Mouse (Mus musculus) midbrain, embryonic 12.5 days (tissue): ENCODE results near the gene Clec2l. TPM values are rescaled to one million over a fixed set of nuclear protein-coding genes. Genes with fewer than 3 reads are reported as not detected.

Experiments
- ATAC-seq: fragments of 200-750 bp; cut with Nextera tagmentation; 2 replicates; pipeline ENCODE4 v1.8.0; 2017; ENCODE audit warnings: low read depth, moderate TSS enrichment, moderate library complexity; ENCODE audit not compliant: low FRiP score
- H3K27ac ChIP-seq: fragments of 300-500 bp; sonication (generic); replicated peaks from 2 replicates; pipeline ENCODE4 v1.5.1; 2016; ENCODE audit warnings: mild to moderate bottlenecking
- H3K27me3 ChIP-seq: fragments of 300-500 bp; sonication (generic); 2 replicates; pipeline ENCODE4 v1.6.1; 2016; ENCODE audit warnings: mild to moderate bottlenecking
- H3K36me3 ChIP-seq: fragments of 300-500 bp; sonication (generic); 2 replicates; pipeline ENCODE4 v1.6.1; 2016
- H3K4me1 ChIP-seq: fragments of 300-500 bp; sonication (generic); 2 replicates; pipeline ENCODE4 v1.6.1; 2016
- H3K4me2 ChIP-seq: fragments of 300-500 bp; sonication (generic); replicated peaks from 2 replicates; pipeline ENCODE4 v1.6.1; 2016; ENCODE audit warnings: mild to moderate bottlenecking, moderate library complexity
- H3K4me3 ChIP-seq: fragments of 300-500 bp; sonication (generic); 2 replicates; pipeline ENCODE4 v1.5.1; 2016; ENCODE audit warnings: mild to moderate bottlenecking
- H3K9ac ChIP-seq: fragments of 300-500 bp; sonication (generic); replicated peaks from 2 replicates; pipeline ENCODE4 v1.6.1; 2016; ENCODE audit warnings: mild to moderate bottlenecking, moderate library complexity
- H3K9me3 ChIP-seq: fragments of 300-500 bp; sonication (generic); 2 replicates; pipeline ENCODE4 v1.6.1; 2016; ENCODE audit warnings: mild to moderate bottlenecking
- WGBS: fragments of 180-500 bp; shearing (Covaris S2); methylation state at CpG from one replicate; pipeline ENCODE4 v1.1.7; 2016; 5-methylcytosine and 5-hydroxymethylcytosine counted together
- polyA plus RNA-seq: library from polyadenylated mRNA; unstranded; fragments of >200 nt; fragmentation: Nextera tagmentation; extraction: Ambion mirVana; gene quantifications from 2 replicates; pipeline ENCODE4 v1.2.1, GENCODE M21; 2016

Gene Clec2l
- 2.0 and 2.5 TPM in 2 replicates for polyA plus RNA-seq

DNA sequence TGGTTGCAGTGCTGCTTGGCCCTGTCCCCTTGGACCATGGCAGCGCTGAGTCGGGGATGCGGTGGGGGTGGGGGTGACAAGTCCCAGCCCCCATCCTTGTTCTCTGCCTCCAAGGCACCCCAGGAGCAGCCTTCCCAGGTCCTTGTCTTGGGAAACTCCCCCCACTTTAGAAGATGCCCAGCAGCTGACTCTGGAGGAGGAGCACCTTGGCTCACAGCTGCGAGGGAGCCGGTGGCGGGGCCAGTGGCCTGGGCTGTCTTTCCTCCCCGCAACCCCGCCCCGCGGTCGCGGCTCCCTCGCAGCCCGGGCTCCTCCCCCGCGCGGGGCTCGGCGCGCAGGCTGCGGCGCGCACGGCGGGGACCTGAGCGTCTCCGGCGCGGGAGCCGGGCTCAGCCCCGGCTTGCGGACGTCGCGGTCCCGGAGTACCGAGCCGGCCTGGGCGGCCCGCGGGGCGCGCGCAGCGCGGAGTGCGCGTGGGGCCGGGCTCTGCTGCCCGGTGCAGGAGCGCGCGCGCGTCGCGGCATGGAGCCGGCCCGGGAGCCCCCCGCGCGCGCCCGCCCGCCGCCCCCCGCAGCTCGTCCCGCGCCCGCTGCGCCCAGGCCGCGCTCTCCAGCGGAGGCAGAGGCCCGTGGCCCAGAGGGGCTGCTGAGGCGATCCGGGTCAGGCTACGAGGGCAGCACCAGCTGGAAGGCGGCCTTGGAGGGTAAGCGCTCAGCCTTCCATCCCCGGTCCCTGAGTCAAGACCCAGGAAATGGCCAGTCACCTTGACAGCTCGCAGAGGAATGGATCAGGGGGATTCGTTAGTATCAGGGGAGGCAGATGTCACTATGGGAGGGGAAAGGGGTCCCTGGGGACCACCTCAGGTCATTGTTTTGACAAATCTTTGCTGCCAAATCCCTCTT, at the start of gene Clec2l:
Gene Clec2l (plus strand): TSS at position 356 of the 902 bp plus-strand sequence.
- H3K4me1 ChIP-seq, result peaks cover 8% of the 10 kb centered on the region; the same call in 1 of the 2 replicates
- peak; percentile 84 for ATAC-seq
- WGBS, result under 1% methylated on average over 63 of the region's 84 CpGs
- H3K36me3 ChIP-seq, result no peaks in the 10 kb centered on the region
- peaks cover 46% of the 10 kb centered on the region for H3K27me3 ChIP-seq
- peak within 1 kb of the TSS; percentile 42 for H3K27ac ChIP-seq
- H3K9ac ChIP-seq, result peak within 1 kb of the TSS; percentile 49
- peak within 1 kb of the TSS; percentile 66 for H3K4me3 ChIP-seq
- H3K9me3 ChIP-seq, result no peaks in the 10 kb centered on the region
- H3K4me2 ChIP-seq, result peak within 1 kb of the TSS; percentile 74

DNA sequence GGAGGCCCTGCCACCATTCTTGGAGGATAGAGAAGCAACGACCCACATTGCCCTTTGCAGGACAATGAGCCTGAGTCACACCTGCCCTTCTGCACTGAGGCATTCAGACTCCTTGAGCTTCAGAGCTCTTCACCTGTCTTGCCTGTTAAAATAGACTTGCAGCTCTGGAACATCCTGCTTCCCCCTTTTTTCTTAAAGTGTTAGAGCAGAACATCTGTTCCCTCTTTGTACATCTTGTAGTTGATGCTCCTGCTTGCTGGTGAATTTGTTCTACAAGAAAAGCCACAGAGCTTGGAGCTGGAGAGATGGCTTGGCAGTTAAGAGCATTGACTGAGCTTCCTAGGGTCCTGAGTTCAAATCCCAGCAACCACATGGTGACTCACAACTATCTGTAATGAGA, 40.5 kb upstream of the Clec2l start:
- no peaks in the 10 kb centered on the region for H3K4me1 ChIP-seq

DNA sequence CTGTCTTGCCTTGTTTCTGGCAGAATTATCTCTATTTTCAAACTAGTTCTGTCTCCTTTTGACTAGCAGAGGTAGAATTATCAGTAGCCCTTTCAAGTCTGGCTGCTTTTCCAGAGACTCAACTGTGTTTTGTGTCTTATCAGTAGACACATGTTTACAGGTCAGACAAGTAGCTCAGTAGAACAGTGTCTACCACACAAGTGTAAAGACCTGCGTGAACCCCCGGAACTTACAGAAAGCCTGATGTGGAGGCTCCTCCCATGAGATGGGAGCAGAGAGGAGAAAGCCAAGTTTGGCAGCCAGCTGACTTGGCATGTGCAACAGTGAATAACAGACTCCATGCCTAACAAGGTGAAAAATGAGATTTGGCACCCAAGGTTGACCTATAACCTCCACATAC, 39.4 kb upstream of the Clec2l start:
- Histone ChIP-seq H3K27ac (no peak overlapping the region), H3K36me3 (peaks cover 24% of the 10 kb centered on the region), H3K9ac (no peak overlapping the region), H3K4me2 (no peak overlapping the region), H3K4me3 (no peak overlapping the region), H3K4me1 (no peaks in the 10 kb centered on the region), H3K9me3 (no peaks in the 10 kb centered on the region), H3K27me3 (no peaks in the 10 kb centered on the region)
- WGBS, result 93% methylated on average over 2 of the region's 2 CpGs
- ATAC-seq, result no peak

More for the DNA sequence above, 40.5 kb upstream of the Clec2l start:
- peaks cover 4% of the 10 kb centered on the region; the same call in 1 of the 2 replicates for H3K9me3 ChIP-seq
- no peak overlapping the region for H3K4me2 ChIP-seq
- H3K27ac ChIP-seq, result no peak overlapping the region
- ATAC-seq, result no peak
- H3K4me3 ChIP-seq, result no peak overlapping the region
- no peaks in the 10 kb centered on the region for H3K27me3 ChIP-seq
- 85% methylated on average over 1 of the region's 1 CpGs for WGBS
- H3K9ac ChIP-seq, result no peak overlapping the region
- peaks cover 34% of the 10 kb centered on the region for H3K36me3 ChIP-seq

DNA sequence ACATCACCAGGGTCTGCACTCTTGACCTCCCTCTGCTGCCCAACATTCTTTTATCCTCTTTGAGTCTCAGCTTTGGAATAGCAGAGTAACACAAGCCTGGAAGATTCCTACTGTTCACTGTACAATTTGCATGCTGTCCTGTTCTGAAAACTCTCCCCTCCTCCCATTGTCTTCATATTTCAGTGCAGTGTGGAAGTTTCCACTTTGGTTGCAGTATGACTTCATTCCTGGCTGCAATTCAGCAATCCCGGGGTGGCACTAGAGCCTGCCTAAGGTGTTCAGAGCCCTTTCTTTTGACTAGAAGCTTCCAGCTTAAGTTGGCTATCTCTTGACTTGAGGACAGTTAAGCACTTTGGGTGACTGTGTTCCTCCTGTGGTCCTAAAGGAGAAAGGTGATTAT, 38.4 kb upstream of the Clec2l start:
- no peaks in the 10 kb centered on the region for H3K27me3 ChIP-seq
- 76% methylated on average over 1 of the region's 1 CpGs for WGBS

DNA sequence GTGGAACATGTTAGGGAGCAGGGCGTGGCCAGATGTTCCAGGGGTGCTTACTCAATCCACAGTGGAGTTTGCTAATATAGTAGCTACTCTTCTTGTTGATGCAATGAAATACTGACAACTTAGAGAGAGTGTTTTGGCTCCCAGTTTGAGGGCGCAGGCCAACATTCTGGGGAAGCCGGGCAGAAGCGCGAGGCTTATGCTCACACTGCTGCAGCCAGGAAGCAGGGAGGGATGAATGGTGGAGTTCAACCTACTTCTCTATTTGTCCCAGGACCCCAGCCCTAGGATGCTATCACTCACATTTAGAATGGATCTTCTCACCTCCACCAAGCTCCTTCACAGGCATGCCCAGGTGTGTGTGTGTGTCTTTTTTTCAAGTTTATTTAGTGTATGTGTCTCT, 36.8 kb upstream of the Clec2l start:
- ATAC-seq, result no peak
- no peaks in the 10 kb centered on the region for H3K4me1 ChIP-seq
- no peak overlapping the region for H3K4me3 ChIP-seq
- H3K4me2 ChIP-seq, result no peak overlapping the region
- H3K9me3 ChIP-seq, result no peaks in the 10 kb centered on the region
- H3K36me3 ChIP-seq, result peaks cover 7% of the 10 kb centered on the region; the same call in 1 of the 2 replicates
- WGBS, result 95% methylated on average over 5 of the region's 5 CpGs
- H3K27ac ChIP-seq, result no peak overlapping the region
- no peaks in the 10 kb centered on the region for H3K27me3 ChIP-seq
- no peak overlapping the region for H3K9ac ChIP-seq

More for the DNA sequence above, 38.4 kb upstream of the Clec2l start:
- Histone ChIP-seq H3K27ac (no peak overlapping the region), H3K9me3 (no peaks in the 10 kb centered on the region), H3K4me3 (no peak overlapping the region), H3K4me1 (no peaks in the 10 kb centered on the region), H3K36me3 (peaks cover 14% of the 10 kb centered on the region), H3K4me2 (no peak overlapping the region), H3K9ac (no peak overlapping the region)
- no peak for ATAC-seq

DNA sequence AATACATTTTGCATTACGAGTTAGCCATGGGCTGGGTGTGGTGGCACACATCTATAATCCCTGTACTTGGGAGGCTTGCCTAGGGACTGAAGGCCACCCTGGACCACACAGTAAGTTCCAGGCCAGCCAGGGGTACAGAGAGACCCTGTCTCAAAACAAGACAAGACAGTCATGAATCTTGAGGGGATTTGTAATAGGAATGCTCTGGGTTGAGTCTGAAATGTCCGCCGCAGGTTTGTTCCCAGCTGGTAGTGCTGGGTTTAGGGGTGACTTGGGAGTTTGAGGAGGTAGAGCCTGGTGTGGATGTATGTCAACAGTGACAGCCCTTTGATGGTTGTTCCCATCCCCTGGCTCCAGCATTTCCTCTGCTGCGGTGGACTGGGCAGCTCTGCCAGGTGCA, 35.8 kb upstream of the Clec2l start:
- Histone ChIP-seq H3K9me3 (no peaks in the 10 kb centered on the region), H3K9ac (no peak overlapping the region), H3K36me3 (peaks cover 7% of the 10 kb centered on the region; the same call in 1 of the 2 replicates), H3K27ac (no peak overlapping the region), H3K4me3 (no peak overlapping the region), H3K27me3 (no peaks in the 10 kb centered on the region), H3K4me1 (no peaks in the 10 kb centered on the region), H3K4me2 (no peak overlapping the region)
- no peak for ATAC-seq
- WGBS, result 95% methylated on average over 4 of the region's 4 CpGs

DNA sequence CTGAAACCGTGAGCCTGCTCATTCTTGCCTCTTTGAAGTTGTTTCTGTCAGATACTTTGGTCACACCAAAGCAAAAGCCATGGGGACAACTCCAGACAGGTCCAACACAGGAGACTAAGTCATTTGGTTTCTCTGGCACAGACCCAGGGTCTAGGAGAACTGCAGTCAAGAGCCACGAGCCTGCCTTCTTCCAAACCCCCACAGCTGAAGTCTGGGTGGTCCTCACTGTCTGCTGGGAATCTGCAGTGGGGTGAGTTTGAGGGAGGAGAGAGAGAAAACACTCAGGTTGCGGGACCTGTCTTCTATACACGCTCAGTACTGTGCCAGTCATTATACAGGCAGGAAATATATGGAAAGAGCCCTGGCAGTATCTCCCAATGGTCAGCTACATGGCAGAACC, 35.4 kb upstream of the Clec2l start:
- no peak overlapping the region for H3K4me2 ChIP-seq
- no peak overlapping the region for H3K4me3 ChIP-seq
- H3K27me3 ChIP-seq, result no peaks in the 10 kb centered on the region
- no peaks in the 10 kb centered on the region for H3K9me3 ChIP-seq
- no peaks in the 10 kb centered on the region for H3K4me1 ChIP-seq
- no peak overlapping the region for H3K9ac ChIP-seq
- peaks cover 7% of the 10 kb centered on the region; the same call in 1 of the 2 replicates for H3K36me3 ChIP-seq
- no peak for ATAC-seq
- H3K27ac ChIP-seq, result no peak overlapping the region
- WGBS, result 92% methylated on average over 4 of the region's 4 CpGs

DNA sequence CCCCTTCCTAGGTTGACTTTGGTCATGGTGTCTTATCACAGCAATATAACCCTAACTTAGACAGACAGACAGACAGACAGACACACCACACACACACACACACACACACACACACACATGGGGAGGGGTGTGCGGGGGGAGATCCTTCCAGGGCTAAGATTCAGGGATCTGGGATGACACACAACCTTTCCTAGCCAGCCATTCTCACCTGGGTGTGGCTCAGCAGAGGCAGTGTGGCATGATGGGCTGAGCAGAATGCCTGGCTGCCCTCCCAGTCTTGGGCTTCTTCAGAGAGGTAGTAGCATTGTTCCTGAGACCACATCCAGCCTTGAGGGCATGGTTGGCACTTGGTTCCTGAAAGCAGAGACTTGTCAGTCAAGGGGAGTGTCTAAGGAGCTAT, 33.3 kb upstream of the Clec2l start:
- Histone ChIP-seq H3K4me1 (no peaks in the 10 kb centered on the region), H3K27ac (no peak overlapping the region), H3K36me3 (no peaks in the 10 kb centered on the region), H3K4me3 (no peak overlapping the region), H3K27me3 (peaks cover 19% of the 10 kb centered on the region), H3K9ac (no peak overlapping the region), H3K4me2 (no peak overlapping the region), H3K9me3 (no peaks in the 10 kb centered on the region)
- 82% methylated on average over 1 of the region's 1 CpGs for WGBS
- ATAC-seq, result no peak

DNA sequence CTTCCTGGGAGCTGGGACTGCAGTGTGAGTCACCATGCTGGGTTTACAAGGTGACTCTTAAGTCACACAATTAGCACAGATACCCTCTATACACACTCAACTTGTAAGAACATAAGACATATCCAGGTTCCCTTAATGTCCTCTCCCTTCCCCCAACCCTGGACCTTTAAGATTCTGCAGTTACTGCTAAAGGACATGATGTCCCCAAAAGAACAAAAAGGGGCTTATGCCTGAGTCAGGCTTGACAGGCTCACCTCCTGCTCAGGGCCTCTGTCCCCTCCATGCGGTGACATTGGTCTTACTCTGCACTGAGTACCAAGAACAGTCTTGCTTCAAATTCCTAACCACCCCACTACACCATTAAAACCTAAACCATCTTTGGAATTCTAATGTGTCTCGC, 30.0 kb upstream of the Clec2l start:
- Histone ChIP-seq H3K4me3 (no peak overlapping the region), H3K27me3 (peaks cover 52% of the 10 kb centered on the region), H3K36me3 (no peaks in the 10 kb centered on the region), H3K9ac (no peak overlapping the region), H3K27ac (no peak overlapping the region), H3K9me3 (no peaks in the 10 kb centered on the region), H3K4me2 (no peak overlapping the region), H3K4me1 (peaks cover 18% of the 10 kb centered on the region)
- WGBS, result 90% methylated on average over 2 of the region's 2 CpGs
- ATAC-seq, result no peak

DNA sequence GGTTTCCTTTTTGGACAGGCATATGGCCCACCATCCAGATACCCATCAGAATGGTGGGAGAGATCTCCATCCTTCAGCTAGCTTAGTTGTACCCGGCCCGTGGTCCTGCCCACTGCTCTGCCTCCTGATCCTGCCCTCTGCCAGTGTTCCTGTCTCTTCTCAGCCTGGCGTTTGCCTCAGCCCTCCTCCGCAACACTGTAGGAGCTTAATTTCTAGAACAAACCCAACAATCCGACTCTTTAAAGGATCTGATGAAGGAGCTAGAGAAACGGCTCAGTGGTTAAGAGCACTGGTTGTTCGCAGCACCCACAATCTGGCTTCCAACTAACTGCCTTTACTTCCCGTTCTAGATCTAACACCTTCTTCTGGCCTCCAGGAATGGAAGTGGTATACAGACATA, 28.4 kb upstream of the Clec2l start:
- no peaks in the 10 kb centered on the region for H3K36me3 ChIP-seq
- no peak overlapping the region for H3K4me3 ChIP-seq
- no peak overlapping the region for H3K4me2 ChIP-seq
- WGBS, result 79% methylated on average over 8 of the region's 8 CpGs
- peaks cover 66% of the 10 kb centered on the region for H3K27me3 ChIP-seq
- no peaks in the 10 kb centered on the region for H3K9me3 ChIP-seq
- H3K9ac ChIP-seq, result no peak overlapping the region
- ATAC-seq, result no peak
- peaks cover 18% of the 10 kb centered on the region for H3K4me1 ChIP-seq
- H3K27ac ChIP-seq, result no peak overlapping the region

DNA sequence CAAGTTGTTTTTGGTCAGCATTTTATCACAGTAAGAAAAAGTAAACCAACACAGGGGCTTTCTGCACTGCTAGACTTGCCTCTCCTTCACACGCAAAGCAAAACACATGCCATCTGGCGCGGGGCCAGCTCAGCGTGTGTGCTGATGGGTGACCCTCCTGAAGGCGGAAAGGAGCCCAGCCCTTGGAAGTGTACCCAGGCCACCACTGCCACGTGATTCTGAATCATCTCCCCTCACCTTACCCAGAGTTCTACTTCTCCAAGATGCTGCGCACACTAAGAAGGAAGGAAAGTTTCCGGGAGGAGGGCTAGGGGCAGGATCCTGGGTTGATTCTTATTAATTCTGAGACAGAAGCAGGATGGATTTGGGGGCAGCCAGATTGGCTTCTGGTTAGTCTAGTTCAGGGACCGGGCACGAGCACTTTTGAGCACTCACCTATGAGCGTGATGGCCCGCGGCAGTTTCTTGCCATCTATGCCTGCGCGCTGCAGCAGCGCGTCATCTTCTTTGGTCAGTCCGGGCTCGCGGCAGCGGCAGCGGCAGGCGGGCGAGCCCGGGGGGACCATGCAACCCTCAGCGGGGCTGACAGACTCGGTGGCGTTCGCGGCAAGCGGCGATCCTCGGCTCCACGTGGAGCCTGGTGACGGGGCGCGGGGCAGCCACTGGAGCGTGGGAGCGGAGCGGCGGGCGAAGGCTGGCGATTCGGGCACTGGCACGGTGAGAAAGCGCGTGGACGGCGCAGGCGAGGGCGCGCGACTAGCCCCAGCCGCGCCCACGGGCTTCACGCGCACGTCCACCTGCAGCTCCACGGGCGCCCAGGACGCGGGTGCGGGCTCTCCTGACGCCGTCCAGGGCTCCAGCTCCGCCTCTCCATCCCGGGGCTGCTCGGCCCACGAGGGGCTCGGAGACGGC, 26.7 kb upstream of the Clec2l start:
- 3% methylated on average over 71 of the region's 72 CpGs for WGBS

More for the DNA sequence above, 26.7 kb upstream of the Clec2l start:
- Histone ChIP-seq H3K9ac (peak overlapping the region; percentile 58), H3K9me3 (no peaks in the 10 kb centered on the region), H3K4me1 (peaks cover 18% of the 10 kb centered on the region), H3K27ac (no peak overlapping the region), H3K27me3 (peaks cover 83% of the 10 kb centered on the region), H3K4me3 (peak overlapping the region; percentile 57), H3K4me2 (peak overlapping the region; percentile 99), H3K36me3 (no peaks in the 10 kb centered on the region)
- peak; percentile 75; the same call in 1 of the 2 replicates for ATAC-seq
